Mouse (Mus musculus) left cerebral cortex, postnatal 36 days (tissue): Measurements from ENCODE around the gene Tln2. TPM values are rescaled to one million over a fixed set of nuclear protein-coding genes. Genes with fewer than 3 reads are reported as not detected.

ENCODE experiments used
- DNase-seq, 2 experiments: peaks; one replicate each; pipeline ENCODE4 v3.0.0; 2021 to 2022; ENCODE audit warnings: low spot score in 2 of 2, mixed read lengths in 1 of 2
- intact Hi-C: fragments of 180-260 bp; cut with DNase I; formaldehyde crosslinking; loops from one replicate; pipeline ENCODE4 v1.15.1; 2025
- total RNA-seq, 2 experiments: library from RNA; stranded (reverse); gene quantifications; 2 replicates each; pipeline ENCODE4 v1.2.3; 2021

Gene Tln2
- total RNA-seq, 2 experiments from 2014 or later: 93.8 to 104 TPM

GRCm38 (mm10) chr9:67549811-67550501, 9.5 kb downstream of the Tln2 start:
- DNase-seq: no peak
- intact Hi-C loops: no loop called here

DNA sequence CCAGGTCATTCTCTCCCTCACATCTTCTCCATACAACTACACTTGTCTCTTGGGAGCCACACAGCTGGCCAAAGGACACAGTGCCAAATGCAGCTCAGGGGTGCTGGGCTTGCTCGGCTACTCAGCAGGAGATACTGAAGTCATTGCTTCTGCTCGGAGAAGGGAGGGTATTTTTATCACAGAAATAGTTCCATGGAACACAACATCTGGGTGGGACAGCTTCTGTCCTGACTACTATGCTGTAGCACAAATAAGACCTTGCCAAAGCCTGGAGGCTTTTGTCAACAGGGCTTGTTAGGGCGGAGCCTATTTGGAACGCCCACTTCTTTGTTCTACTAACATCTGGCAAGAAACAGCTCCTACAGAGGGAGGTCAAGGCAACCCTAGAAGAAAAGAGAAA, 10.2 kb downstream of the Tln2 start:
- intact Hi-C loops: no loop called here
- no peak for DNase-seq

DNA sequence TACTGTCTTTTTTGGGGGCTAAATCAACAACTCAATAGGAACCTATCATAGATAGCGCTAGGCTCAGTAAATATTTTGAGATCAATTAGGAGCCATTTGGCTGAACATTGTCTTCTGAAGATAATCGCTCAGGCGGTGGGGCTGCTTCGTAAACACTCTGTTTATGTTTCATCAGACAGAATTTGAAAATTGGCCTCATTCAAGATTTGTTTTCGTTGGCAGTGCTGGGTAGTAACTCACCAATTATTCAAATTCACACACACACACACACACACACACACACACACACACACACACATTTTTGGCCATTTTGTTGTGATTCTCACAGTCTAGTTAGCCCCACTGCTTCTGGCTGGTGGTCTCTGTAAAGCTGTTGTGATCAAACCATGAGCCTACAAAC, 12.9 kb downstream of the Tln2 start:
- no peak for DNase-seq

GRCm38 (mm10) chr9:67545794-67546193, 13.7 kb downstream of the Tln2 start:
- intact Hi-C loops: no loop called here
- DNase-seq: no peak

More for the DNA sequence above, 12.9 kb downstream of the Tln2 start:
- intact Hi-C loops: no loop called here

GRCm38 (mm10) chr9:67544783-67545182, 14.7 kb downstream of the Tln2 start:
- intact Hi-C loops: no loop called here
- DNase-seq: no peak

DNA sequence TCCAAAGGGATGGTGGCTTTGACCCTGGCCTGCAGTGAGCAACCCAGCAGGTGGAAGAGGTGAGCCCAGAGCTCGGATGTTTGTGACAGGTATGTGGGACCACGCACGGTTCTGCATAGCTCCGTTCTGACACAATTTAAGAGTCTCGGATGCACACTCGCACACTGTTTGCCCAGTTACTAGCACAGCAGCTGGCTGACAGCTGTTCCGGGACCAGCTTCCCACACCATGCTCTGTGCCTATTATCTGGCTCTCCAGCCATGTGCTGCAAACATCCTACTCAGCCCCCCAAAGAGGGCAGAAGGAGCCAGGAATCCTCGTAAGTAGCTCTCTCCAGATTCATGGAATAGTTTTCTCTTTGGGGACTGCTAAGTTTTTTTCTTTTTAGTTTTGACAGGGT, 17.6 kb downstream of the Tln2 start:
- intact Hi-C loops: no loop called here
- DNase-seq: no peak

DNA sequence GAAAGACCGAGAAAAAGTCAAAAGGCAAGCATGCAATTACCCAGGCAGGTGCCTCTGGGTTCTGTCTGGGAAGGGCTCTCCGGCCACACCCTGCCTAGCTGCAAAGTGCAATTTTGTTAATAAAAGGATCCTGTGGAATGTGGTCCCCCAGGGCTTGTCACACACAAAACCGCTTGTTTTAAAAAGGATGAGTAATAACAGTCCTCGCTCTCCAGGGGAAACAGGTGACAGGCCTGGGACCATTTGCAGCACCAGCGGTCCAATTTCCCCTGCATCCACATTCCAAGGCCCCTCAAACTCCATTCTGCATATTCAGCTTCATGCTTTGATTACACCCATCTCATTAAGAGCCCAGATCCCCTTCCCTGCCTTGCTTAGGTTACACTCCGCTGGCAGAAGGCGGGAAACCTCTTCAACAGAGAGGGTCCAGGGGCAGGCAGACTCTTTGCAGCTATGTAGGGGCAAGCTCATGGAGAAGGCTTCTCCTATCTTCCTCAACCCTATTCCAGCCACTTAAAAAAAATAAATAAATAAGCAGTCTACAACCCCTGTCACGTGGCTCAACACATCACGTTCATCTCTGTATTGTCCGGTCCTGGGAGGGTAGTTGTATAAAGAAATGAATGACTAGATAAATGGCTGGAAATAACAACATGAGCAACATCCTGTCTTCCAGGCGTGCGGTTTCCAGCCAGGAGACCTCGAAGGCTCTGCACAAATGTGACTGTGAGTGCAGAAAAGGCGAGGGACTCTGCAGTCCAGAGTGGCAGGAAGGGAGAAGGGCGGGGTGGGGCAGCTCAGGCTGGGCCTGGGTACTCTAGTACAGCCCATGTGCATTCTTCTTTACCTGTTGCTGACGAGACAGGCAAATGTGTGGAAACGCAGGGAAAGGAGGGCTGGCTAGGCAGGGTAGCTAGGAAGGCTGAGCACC, 19.5 kb downstream of the Tln2 start:
- intact Hi-C loops: no loop called here
- no peak for DNase-seq

GRCm38 (mm10) chr9:67534420-67534819, 25.1 kb downstream of the Tln2 start:
- intact Hi-C loops: no loop called here
- no peak for DNase-seq

GRCm38 (mm10) chr9:67533260-67533659, 26.2 kb downstream of the Tln2 start:
- intact Hi-C loops: no loop called here
- no peak for DNase-seq

- no peak for DNase-seq
- intact Hi-C loops: no loop called here
Observed at GRCm38 (mm10) chr9:67532631-67533030, 26.9 kb downstream of the Tln2 start.

DNA sequence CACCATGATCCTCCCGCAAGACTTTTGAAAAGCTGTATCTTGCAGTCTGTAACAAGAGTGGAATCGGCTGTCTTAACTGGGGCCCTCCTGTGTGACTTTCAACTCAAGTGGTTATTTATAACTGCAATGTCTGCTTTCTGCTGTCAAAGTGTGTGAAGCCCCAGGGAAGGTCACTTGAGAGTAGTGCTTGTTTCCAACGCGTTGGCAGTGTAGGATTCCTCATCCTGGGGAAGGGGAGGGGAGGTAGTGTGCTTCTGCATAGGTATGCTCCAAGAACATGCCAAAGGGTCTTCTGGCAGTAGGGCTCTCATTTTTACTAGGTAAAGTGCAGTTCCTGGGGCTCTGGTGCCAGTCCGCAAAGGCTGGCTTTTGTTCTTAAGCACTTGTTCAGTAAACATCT, 29.9 kb downstream of the Tln2 start:
- intact Hi-C loops: no loop called here
- no peak for DNase-seq

- no peak for DNase-seq
- intact Hi-C loops: no loop called here
Observed at GRCm38 (mm10) chr9:67527726-67528125, 31.8 kb downstream of the Tln2 start.

- no peak for DNase-seq
- intact Hi-C loops: no loop called here
Observed at GRCm38 (mm10) chr9:67521736-67522135, 37.8 kb downstream of the Tln2 start.

DNA sequence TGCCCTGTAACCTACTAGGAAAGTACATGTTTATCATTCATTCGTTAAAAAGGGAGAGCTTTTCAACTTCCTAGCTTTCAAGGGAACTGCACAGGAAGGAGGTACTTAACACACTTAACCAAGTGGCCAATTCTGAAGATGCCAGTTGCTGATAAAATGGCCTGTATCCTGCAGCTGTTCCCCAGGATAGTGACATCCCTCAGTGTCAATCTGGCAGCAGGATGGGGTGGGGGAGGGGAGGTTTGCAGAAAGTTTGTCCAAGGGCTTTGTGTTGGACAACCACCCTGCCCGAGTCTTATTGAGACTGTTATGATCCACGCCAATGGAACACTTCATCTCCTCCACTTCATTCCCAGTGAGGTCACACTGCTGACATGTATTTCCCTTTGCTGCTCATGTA, 50.0 kb downstream of the Tln2 start:
- no peak for DNase-seq
- intact Hi-C loops: no loop called here

GRCm38 (mm10) chr9:67504669-67505260, 54.7 kb downstream of the Tln2 start:
- no peak for DNase-seq
- intact Hi-C loops: no loop called here

GRCm38 (mm10) chr9:67501801-67502200, 57.7 kb downstream of the Tln2 start:
- DNase-seq: no peak
- intact Hi-C loops: no loop called here

DNA sequence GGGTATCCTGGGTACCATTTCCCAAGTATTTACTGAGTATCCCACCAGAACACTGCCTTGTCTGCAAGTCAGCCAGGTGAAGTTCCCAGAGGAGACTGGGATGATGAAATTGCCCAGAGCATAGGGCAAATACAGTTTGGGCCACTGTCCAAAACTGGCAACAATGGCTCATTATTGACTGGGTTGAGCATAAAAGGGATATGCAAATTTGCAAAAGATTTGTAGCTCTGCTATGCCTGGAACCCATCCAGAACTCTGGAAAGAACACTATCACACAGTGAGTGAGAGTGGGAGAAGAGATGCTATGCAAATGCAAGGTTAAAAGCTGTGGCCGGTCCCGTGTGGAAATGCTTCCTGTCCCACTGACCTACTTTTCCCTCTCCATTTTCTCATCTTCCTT, 63.1 kb downstream of the Tln2 start:
- intact Hi-C loops: loop anchor here (5.0 kb wide), 1 partner anchor 136 kb away; no protein-coding TSS in a partner anchor
- no peak for DNase-seq

DNA sequence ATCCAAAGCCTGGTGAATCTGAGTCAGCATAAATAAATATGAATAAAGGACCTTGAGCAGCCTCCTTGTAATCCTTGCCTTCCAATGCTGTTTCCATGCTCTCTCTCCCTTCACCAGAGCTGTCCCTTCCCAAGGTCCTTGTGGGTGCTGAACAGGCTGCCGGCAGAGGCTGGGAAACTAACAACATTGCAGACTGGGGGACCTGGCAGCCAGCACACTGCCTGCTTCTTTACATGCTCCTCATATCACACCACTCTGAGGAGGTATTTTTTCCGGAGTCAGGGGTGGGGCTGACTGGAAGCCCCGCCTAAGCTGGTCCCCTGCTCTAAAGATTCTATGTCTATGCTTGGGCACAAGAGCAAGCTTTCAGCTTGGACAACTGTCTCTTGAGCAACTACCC, 64.2 kb downstream of the Tln2 start:
- no peak for DNase-seq
- intact Hi-C loops: loop anchor here (5.0 kb wide), 1 partner anchor 137 kb away; no protein-coding TSS in a partner anchor

- no peak for DNase-seq
- intact Hi-C loops: no loop called here
Observed at GRCm38 (mm10) chr9:67493876-67494552, 65.5 kb downstream of the Tln2 start.

DNA sequence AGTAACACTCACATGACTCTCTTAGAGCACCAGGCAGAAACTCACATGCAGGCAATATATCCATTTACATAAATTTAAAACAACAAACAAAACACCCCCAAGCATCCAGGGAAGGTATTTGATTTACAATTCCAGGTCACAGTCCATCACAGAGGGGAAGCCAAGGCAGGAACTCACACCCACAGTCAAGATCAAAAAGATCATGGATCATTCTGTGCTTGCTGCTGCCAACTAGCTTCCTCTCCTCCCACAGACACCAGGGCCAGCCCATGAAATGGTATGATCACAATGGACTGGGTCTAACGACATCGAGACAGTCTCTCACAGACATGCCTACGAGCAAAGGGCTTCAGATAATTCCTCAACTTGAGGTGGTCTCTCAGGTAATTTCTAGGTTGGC, 70.1 kb downstream of the Tln2 start:
- no peak for DNase-seq
- intact Hi-C loops: no loop called here
